Mouse (Mus musculus): ENCODE results near the gene Adcy6. TPM values are rescaled to one million over a fixed set of nuclear protein-coding genes. Genes with fewer than 3 reads are reported as not detected.

Adcy6 gene
- total RNA-seq, 1 experiment, result 15.3 TPM

- no peak for DNase-seq (ENCODE audit: low read depth, low spot score)
- no peak overlapping the region for H3K27ac ChIP-seq (ENCODE audit: insufficient read depth, low read depth, low read length, poor library complexity, severe bottlenecking)
- no peaks in the 10 kb centered on the region for H3K9me3 ChIP-seq (ENCODE audit: control insufficient read depth, insufficient read depth, low read depth, low read length)
- H3K4me3 ChIP-seq (ENCODE audit: insufficient read depth in 1 of 2, low read depth in 1 of 2, low read length in 2 of 2, poor library complexity in 1 of 2, severe bottlenecking in 1 of 2), result no peak overlapping the region
- no peak overlapping the region for H3K9ac ChIP-seq (ENCODE audit: insufficient read depth, low read depth, low read length, poor library complexity, severe bottlenecking)
- in situ Hi-C loops (cut with MboI; ENCODE audit: low sequenced_read_pairs in 2 of 2, unreplicated experiment in 2 of 2), result loop anchor here in 1 of 2 experiments (5.0 kb wide), 1 partner anchor 38 kb away; no protein-coding TSS in a partner anchor
- H3K36me3 ChIP-seq (ENCODE audit: control insufficient read depth, insufficient read depth, low read length, poor library complexity, severe bottlenecking), result no peaks in the 10 kb centered on the region
- TF ChIP-seq CHD2 (IDR thresholded peaks at IDR 0.05; ENCODE audit: low read depth, low read length), result no peak
- H3K4me1 ChIP-seq (ENCODE audit: control insufficient read depth in 2 of 2, insufficient read depth in 2 of 2, low read length in 2 of 2, poor library complexity in 1 of 2), result peaks cover 0 to 3% of the 10 kb centered on the region in 2 experiments; a peak in 1 of 4 replicates
Observed at GRCm38 (mm10) chr15:98615751-98616150, 5.9 kb upstream of the Adcy6 start.

DNA sequence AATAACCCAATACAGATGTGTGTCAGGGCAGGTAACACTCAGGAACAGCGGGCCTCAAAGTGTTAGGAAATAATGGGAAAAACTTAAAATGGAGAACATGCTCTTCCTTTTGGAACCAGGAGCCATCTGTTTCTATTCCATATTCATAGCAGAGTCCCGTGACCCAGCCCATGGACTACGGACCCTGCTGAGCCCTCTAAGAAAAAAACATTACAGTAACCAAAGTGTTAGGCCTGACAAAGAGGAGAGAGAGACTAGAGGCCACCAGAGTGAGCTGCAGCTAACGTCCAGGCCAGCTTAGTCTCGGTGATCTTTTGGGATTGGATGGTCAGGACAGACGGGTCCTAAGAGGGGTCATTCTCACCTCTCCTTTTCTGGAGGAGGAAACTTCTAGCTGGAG is 5.1 kb upstream of the Adcy6 start:
- in situ Hi-C loops (cut with MboI; ENCODE audit: low sequenced_read_pairs in 2 of 2, unreplicated experiment in 2 of 2), result loop anchor here in 1 of 2 experiments (5.0 kb wide), 1 partner anchor 38 kb away; no protein-coding TSS in a partner anchor
- H3K9ac ChIP-seq (ENCODE audit: insufficient read depth, low read depth, low read length, poor library complexity, severe bottlenecking), result no peak overlapping the region
- H3K27ac ChIP-seq (ENCODE audit: insufficient read depth, low read depth, low read length, poor library complexity, severe bottlenecking), result no peak overlapping the region

DNA sequence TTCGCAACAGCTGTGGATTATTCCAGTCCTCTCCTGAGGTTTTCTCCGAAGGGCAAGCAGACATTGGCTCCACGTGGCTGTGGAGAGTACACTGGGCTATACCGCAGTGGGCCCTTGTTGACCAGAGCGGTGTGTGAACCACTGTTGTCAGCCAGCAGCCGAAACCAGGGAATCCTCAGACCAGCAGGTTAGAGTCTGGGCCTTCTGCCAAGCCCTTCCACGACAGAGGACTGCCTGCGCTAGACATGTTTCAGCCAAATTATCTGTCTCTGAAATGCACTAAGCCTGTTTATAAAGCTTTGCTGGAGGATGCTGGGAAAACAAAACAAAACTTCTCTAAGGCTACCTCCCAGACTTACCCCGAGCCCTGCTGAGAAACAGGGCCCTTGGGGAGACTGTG is 4.7 kb upstream of the Adcy6 start:
- Histone ChIP-seq H3K36me3 (ENCODE audit: control insufficient read depth, insufficient read depth, low read length, poor library complexity, severe bottlenecking) (no peaks in the 10 kb centered on the region), H3K4me1 (ENCODE audit: control insufficient read depth in 2 of 2, insufficient read depth in 2 of 2, low read length in 2 of 2, poor library complexity in 1 of 2) (peaks cover 0 to 5% of the 10 kb centered on the region in 2 experiments; a peak in 1 of 4 replicates), H3K4me3 (ENCODE audit: insufficient read depth in 1 of 2, low read depth in 1 of 2, low read length in 2 of 2, poor library complexity in 1 of 2, severe bottlenecking in 1 of 2) (no peak overlapping the region), H3K27ac (ENCODE audit: insufficient read depth, low read depth, low read length, poor library complexity, severe bottlenecking) (no peak overlapping the region), H3K9ac (ENCODE audit: insufficient read depth, low read depth, low read length, poor library complexity, severe bottlenecking) (no peak overlapping the region), H3K9me3 (ENCODE audit: control insufficient read depth, insufficient read depth, low read depth, low read length) (no peaks in the 10 kb centered on the region)
- in situ Hi-C loops (cut with MboI; ENCODE audit: low sequenced_read_pairs in 2 of 2, unreplicated experiment in 2 of 2), result no loop called here
- DNase-seq (ENCODE audit: low read depth, low spot score), result no peak
- TF ChIP-seq HCFC1 (IDR thresholded peaks at IDR 0.05; ENCODE audit: borderline replicate concordance, insufficient read depth, low read length) (no peak), CHD2 (IDR thresholded peaks at IDR 0.05; ENCODE audit: low read depth, low read length) (no peak), MAFK (IDR thresholded peaks at IDR 0.05; ENCODE audit: insufficient read depth, low read depth, low read length) (no peak), ZNF384 (IDR thresholded peaks at IDR 0.05; ENCODE audit: low read depth, low read length) (no peak), ZC3H11A (IDR thresholded peaks at IDR 0.05; ENCODE audit: borderline replicate concordance, low read depth, low read length) (no peak)

More for the DNA sequence above, 5.1 kb upstream of the Adcy6 start:
- H3K9me3 ChIP-seq (ENCODE audit: control insufficient read depth, insufficient read depth, low read depth, low read length), result no peaks in the 10 kb centered on the region
- TF ChIP-seq MAFK (IDR thresholded peaks at IDR 0.05; ENCODE audit: insufficient read depth, low read depth, low read length) (no peak), ZC3H11A (IDR thresholded peaks at IDR 0.05; ENCODE audit: borderline replicate concordance, low read depth, low read length) (no peak), CHD2 (IDR thresholded peaks at IDR 0.05; ENCODE audit: low read depth, low read length) (no peak), HCFC1 (IDR thresholded peaks at IDR 0.05; ENCODE audit: borderline replicate concordance, insufficient read depth, low read length) (no peak), ZNF384 (IDR thresholded peaks at IDR 0.05; ENCODE audit: low read depth, low read length) (no peak)
- no peak overlapping the region for H3K4me3 ChIP-seq (ENCODE audit: insufficient read depth in 1 of 2, low read depth in 1 of 2, low read length in 2 of 2, poor library complexity in 1 of 2, severe bottlenecking in 1 of 2)
- H3K4me1 ChIP-seq (ENCODE audit: control insufficient read depth in 2 of 2, insufficient read depth in 2 of 2, low read length in 2 of 2, poor library complexity in 1 of 2), result peaks cover 0 to 5% of the 10 kb centered on the region in 2 experiments; a peak in 1 of 4 replicates
- no peak for DNase-seq (ENCODE audit: low read depth, low spot score)
- H3K36me3 ChIP-seq (ENCODE audit: control insufficient read depth, insufficient read depth, low read length, poor library complexity, severe bottlenecking), result no peaks in the 10 kb centered on the region

DNA sequence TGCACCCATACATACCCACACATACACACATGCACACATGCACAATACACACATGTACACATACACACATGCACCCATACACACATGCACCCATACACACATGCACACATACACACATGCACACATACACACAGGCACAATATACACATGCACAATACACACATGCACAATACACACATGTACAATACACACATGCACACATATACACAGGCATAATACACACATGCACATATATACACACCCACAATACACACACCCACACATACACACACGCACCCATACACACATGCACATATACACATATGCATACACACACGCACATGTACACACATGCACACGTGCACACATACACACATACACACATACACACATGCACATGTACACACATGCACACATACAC is 2.4 kb upstream of the Adcy6 start:
- Histone ChIP-seq H3K9me3 (ENCODE audit: control insufficient read depth, insufficient read depth, low read depth, low read length) (no peaks in the 10 kb centered on the region), H3K4me3 (ENCODE audit: insufficient read depth in 1 of 2, low read depth in 1 of 2, low read length in 2 of 2, poor library complexity in 1 of 2, severe bottlenecking in 1 of 2) (no peak overlapping the region), H3K4me1 (ENCODE audit: control insufficient read depth in 2 of 2, insufficient read depth in 2 of 2, low read length in 2 of 2, poor library complexity in 1 of 2) (peaks cover 0 to 5% of the 10 kb centered on the region in 2 experiments; a peak in 1 of 4 replicates), H3K36me3 (ENCODE audit: control insufficient read depth, insufficient read depth, low read length, poor library complexity, severe bottlenecking) (no peaks in the 10 kb centered on the region), H3K9ac (ENCODE audit: insufficient read depth, low read depth, low read length, poor library complexity, severe bottlenecking) (no peak overlapping the region), H3K27ac (ENCODE audit: insufficient read depth, low read depth, low read length, poor library complexity, severe bottlenecking) (no peak overlapping the region)
- TF ChIP-seq HCFC1 (IDR thresholded peaks at IDR 0.05; ENCODE audit: borderline replicate concordance, insufficient read depth, low read length) (no peak), CHD2 (IDR thresholded peaks at IDR 0.05; ENCODE audit: low read depth, low read length) (no peak), ZNF384 (IDR thresholded peaks at IDR 0.05; ENCODE audit: low read depth, low read length) (no peak), MAFK (IDR thresholded peaks at IDR 0.05; ENCODE audit: insufficient read depth, low read depth, low read length) (no peak), ZC3H11A (IDR thresholded peaks at IDR 0.05; ENCODE audit: borderline replicate concordance, low read depth, low read length) (no peak)
- no peak for DNase-seq (ENCODE audit: low read depth, low spot score)
- in situ Hi-C loops (cut with MboI; ENCODE audit: low sequenced_read_pairs in 2 of 2, unreplicated experiment in 2 of 2), result no loop called here

DNA sequence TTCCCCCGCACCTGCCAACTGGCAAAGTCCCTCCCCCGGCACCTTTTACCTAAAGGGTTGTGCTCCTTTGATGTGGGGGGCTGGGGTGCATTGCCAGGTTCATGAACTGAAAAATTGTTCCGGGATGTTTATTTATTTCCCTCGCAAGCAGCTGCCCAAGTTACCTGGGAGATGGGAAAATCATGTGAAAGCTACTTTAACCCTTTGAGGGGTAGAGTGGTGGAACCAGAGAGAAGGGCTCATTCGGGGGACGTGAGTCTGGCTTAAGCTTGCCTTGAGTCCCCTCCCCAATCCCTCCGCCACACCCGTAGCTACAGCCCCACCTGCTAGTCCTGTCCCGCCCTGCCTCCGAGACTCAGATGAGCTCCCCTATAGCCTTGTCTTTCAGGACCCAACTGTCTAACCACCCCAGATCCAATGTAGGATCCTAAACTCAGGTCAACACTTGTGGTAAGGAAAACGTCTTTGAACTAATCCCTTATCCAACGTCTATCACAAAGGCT is 306 bp upstream of the Adcy6 start:
- Histone ChIP-seq H3K27ac (ENCODE audit: insufficient read depth, low read depth, low read length, poor library complexity, severe bottlenecking) (no peak overlapping the region), H3K36me3 (ENCODE audit: control insufficient read depth, insufficient read depth, low read length, poor library complexity, severe bottlenecking) (no peaks in the 10 kb centered on the region), H3K9me3 (ENCODE audit: control insufficient read depth, insufficient read depth, low read depth, low read length) (no peaks in the 10 kb centered on the region), H3K4me3 (ENCODE audit: insufficient read depth in 1 of 2, low read depth in 1 of 2, low read length in 2 of 2, poor library complexity in 1 of 2, severe bottlenecking in 1 of 2) (peak overlapping the region; percentile 84 to 85), H3K4me1 (ENCODE audit: control insufficient read depth in 2 of 2, insufficient read depth in 2 of 2, low read length in 2 of 2, poor library complexity in 1 of 2) (peaks cover 0 to 2% of the 10 kb centered on the region in 2 experiments; a peak in 1 of 4 replicates), H3K9ac (ENCODE audit: insufficient read depth, low read depth, low read length, poor library complexity, severe bottlenecking) (peak overlapping the region; percentile 68)
- in situ Hi-C loops (cut with MboI; ENCODE audit: low sequenced_read_pairs in 2 of 2, unreplicated experiment in 2 of 2), result no loop called here
- no peak for TF ChIP-seq ZC3H11A (IDR thresholded peaks at IDR 0.05; ENCODE audit: borderline replicate concordance, low read depth, low read length)
- no peak for DNase-seq (ENCODE audit: low read depth, low spot score)
